Mouse (Mus musculus) adrenal gland, postnatal 36 days (tissue): Measurements from ENCODE around the gene Arrdc5. TPM values are rescaled to one million over a fixed set of nuclear protein-coding genes. Genes with fewer than 3 reads are reported as not detected.

Source experiments
- DNase-seq, 2 experiments: peaks; one replicate each; pipeline ENCODE4 v3.0.0; 2021; ENCODE audit warnings: mixed read lengths in 1 of 2
- long read RNA-seq, 2 experiments: library from polyadenylated mRNA; stranded (forward); transcript quantifications; one replicate each; pipeline ENCODE4 v2.0.0; 2021; ENCODE audit warnings: borderline sequencing depth in 2 of 2
- total RNA-seq, 2 experiments: library from RNA; stranded (reverse); gene quantifications; 2 replicates each; pipeline ENCODE4 v1.2.3; 2021

Gene Arrdc5
- not detected for total RNA-seq
- long read RNA-seq, experiment 1: 0 reads
- long read RNA-seq, experiment 2: 0 reads

- DNase-seq: no peak
Measured at GRCm38 (mm10) chr17:56300186-56300585, at the start of gene Arrdc5. Gene Arrdc5 (minus strand): TSS chr17:56300286.

DNA sequence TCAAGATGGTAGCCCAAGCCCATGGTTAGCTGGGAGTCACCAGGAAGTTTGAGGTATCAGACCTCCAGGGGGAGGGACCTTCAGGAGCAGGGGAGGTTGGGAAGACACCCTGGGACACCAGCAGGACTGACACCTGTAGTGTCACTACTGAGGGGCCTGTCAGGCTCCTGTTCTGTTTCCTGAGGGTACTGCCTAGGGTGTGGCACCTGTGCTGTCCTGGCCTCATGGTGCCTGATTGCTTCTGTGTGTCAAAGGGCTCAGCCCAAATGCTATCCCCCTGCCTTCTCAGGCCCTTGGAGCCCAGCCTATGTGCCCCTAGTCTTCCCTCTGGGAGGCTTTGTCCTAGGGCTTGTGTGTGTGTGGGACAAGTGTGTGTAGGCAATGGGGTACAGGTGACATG, 48.5 kb upstream of the Arrdc5 start:
- DNase-seq: no peak

GRCm38 (mm10) chr17:56348128-56348527, 48.0 kb upstream of the Arrdc5 start:
- DNase-seq: no peak

- DNase-seq: no peak
Measured at GRCm38 (mm10) chr17:56345364-56345763, 45.3 kb upstream of the Arrdc5 start.

- no peak for DNase-seq
Measured at GRCm38 (mm10) chr17:56343466-56343865, 43.4 kb upstream of the Arrdc5 start.

GRCm38 (mm10) chr17:56340717-56341116, 40.6 kb upstream of the Arrdc5 start:
- no peak for DNase-seq

- peak; percentile 47 to 60 for DNase-seq
Measured at GRCm38 (mm10) chr17:56338909-56339308, 38.8 kb upstream of the Arrdc5 start.

- no peak for DNase-seq
Measured at GRCm38 (mm10) chr17:56337791-56338190, 37.7 kb upstream of the Arrdc5 start.

GRCm38 (mm10) chr17:56337190-56337589, 37.1 kb upstream of the Arrdc5 start:
- DNase-seq: peak; percentile 61 to 64

DNA sequence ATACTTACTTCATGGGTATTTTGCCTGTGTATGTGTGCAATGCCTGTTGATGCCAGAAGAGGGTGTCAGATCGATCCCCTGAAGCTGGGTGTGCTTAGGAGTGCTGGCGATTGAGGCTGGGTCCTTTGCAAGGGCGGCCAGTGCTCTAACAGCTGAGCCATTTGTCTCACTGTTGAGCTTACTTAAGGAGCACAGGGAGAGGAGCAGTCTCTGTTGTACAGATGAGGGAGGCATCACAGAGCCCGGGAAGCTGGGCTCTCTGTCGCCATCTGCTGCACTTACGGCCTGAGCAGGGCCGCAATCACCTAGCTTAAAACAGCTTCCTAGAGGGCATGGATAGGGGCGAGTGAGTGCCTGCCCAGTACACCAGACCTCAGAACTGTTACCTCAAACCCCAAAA, 32.9 kb upstream of the Arrdc5 start:
- peak in 1 of 2 experiments; percentile 31 for DNase-seq

DNA sequence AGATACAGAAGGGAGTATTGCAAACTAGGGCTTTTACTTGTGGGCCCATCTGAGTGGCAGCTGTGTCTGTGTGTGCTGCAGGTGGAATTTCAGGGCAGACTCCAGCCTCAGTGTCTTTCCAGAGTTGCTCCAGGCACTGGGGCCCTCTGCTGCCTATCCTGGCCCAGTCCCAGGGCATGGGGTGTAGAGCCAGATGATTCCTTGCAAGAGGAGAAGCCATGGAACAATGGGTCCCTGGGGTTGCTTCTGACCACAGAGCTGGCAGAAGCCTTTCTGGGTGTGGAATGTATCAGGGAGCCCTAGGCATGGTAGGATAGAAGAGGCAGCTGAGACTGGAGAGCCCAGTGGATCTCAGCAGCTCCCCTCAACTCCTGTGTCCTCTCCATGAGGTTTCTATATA, 31.2 kb upstream of the Arrdc5 start:
- peak; percentile 31 to 60 for DNase-seq

DNA sequence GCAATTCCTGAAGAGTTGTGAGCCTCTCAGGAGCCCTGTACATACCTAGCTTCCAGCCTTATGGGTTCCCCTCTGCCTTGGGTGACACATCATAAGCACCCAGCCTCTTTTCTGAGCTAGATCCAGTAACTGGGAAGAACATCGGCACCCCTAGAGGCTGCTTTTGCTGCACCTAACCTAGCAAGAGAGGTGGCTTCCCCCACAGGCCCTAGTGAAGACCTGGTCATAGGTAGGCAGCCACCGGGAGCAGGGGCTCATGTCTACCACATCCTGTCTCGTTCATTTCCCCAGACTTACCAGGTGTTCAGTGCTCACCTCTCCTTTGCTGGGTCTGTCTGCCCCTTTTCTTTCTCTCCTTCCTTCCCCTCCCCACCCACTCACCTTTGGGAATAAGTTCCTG, 30.3 kb upstream of the Arrdc5 start:
- DNase-seq: no peak

- DNase-seq: peak; percentile 50 to 55
Measured at GRCm38 (mm10) chr17:56329267-56329666, 29.2 kb upstream of the Arrdc5 start.

DNA sequence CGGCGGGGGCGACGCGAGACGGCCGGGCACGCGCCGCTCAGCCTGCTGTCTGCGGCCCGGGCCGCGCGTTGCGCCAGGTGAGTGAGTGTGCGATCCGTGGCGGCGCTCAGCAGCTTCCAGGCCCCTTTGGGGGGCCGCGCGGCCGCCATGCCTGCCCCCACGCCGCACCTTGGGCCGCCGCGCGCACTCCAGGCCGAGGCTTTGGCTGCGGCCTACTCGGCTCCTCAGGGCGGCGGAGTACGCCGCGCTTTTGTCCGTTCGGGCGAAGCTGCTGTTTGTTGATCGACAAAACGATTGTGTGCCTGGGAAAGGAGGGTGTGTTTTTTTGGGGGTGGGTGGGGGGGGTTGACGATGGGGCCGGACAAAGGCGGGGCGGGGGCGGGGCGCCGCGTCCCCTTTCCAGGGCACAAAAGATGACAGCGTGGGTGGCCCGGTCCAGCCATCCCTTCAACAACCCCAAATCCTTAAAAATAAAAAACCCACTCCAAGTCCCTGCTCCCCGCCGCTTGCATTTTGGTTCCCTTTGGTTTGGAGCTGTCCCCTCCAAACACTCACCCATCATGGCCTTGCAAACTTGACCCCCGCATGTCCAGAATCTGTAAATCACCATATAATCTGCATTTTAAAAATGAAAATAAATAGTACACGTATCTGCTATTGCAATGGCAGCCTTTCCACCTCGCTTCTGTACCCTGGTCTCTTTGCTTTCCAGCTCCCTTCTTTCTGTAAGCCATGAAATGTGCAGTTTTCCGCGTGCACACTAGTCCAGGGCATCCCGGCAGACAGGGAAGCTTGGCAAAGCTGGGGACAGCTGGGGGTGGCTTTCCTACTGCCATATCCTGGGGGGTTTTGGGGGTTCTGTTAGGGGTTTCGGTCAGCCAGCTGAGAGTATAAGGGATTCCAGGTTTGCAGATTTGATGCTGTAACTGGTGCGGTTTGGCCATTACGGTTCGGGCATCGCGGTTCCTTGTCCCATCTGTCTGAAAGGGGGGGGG, 26.4 kb upstream of the Arrdc5 start:
- peak; percentile 24 to 56 for DNase-seq

GRCm38 (mm10) chr17:56325450-56326152, 25.5 kb upstream of the Arrdc5 start, which contains the start of gene Kdm4b:
Gene Kdm4b (plus strand): TSS chr17:56326062.
- peak; percentile 99 for DNase-seq

DNA sequence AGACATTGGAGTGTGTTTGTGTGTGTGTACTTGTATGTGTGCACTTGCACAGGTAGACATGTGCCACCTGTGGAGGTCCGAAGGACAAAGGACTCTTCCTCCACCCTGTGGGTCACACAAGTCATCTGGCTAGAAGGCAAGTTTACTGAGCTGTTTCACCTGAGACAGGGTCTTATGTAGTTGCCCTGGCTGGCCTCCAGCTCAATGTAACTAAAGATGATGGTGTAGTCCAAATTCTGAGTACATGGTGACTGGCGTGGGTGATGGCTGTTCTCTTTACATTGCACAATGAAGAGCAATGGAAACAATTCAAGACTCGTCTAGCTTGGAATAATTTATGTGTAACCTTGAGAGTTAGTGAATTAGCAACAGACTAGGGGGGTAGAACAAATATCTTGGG, 24.3 kb upstream of the Arrdc5 start:
- DNase-seq: no peak

DNA sequence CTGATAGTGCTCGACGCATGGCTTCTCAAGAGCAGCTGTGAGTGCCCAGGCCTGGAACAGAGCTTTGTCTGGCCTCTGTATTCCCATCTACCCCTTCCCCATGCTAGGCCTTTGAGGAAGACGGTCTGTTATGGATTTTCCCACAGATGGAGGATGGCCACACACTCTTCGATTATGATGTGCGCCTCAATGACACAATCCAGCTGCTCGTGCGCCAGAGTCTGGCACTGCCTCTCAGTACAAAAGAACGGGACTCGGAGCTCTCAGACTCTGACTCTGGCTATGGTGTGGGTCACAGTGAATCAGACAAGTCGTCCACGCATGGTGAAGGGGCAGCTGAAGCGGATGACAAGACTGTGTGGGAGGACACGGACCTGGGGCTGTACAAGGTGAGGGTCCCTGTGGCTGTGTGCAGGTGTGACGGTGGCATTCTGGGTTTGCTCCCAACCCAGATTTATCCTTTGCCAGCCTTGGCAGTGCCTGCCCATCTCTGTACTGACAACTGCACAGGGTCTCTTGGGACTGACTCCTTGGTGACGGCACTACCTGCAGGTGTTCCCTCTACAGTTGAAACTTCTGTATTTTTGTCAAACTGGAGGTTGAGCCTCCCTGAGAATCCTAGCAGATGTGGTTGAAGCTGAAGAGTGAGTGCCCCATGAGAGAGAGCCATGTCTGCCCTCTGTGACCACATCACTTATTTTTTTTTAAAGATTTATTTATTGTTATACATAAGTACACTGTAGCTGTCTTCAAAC, 9.3 kb upstream of the Arrdc5 start:
- no peak for DNase-seq

GRCm38 (mm10) chr17:56308088-56308487, 8.0 kb upstream of the Arrdc5 start:
- DNase-seq: no peak

DNA sequence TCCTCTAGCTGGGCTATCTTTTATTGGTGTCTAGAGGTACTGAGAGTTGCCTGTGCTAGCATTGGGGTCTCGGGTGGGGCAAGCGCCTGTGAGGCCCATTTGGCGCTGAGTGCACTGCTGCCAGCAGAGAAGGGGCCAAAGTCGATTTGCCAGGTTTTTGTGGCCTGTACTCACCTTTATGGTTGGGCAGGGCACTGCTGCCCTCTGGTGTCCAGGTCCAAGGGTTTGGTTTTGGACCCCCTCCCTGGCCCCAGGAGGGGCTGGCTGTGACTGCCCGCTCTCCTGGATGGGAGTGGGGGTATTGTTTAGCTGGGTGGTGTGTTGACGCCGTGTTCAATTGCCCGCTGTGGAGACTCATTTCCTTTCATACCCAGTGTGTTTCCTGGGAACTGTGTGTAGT, 5.7 kb upstream of the Arrdc5 start:
- peak in 1 of 2 experiments; percentile 33 for DNase-seq

- DNase-seq: no peak
Measured at GRCm38 (mm10) chr17:56305156-56305555, 5.1 kb upstream of the Arrdc5 start.

DNA sequence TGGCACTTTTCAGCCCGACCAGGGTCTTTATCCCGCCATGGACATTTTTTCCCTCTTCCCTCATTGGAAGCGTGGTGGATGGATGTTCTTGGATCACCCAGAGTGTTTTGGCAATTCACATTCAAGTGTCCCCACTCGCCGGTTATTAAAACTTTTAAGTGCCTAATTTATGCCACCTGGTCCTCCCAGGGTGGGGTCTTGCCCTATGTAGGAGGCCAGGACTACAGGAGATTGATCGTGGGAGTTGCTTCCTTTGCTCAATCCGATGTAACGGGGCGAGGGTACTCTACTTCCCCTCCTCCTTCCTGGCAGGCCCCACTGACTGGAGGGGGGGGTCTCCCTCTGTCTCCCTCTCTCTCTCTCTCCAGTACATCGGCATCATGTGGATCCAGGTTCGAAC, 4.6 kb upstream of the Arrdc5 start:
- no peak for DNase-seq
